Mouse (Mus musculus): ENCODE data around the gene Siah3. TPM values are rescaled to one million over a fixed set of nuclear protein-coding genes. Genes with fewer than 3 reads are reported as not detected.

Gene Siah3
- polyA plus RNA-seq, 1 experiment from 2014 or later = 0.06 TPM

- H3K27ac ChIP-seq = no peak overlapping the region
- H3K27me3 ChIP-seq (replicated peaks) = no peaks in the 10 kb centered on the region
- no peaks in the 10 kb centered on the region for H3K9me3 ChIP-seq
- H3K4me1 ChIP-seq (replicated peaks) = no peaks in the 10 kb centered on the region
- no peak overlapping the region for H3K9ac ChIP-seq
- H3K4me3 ChIP-seq (replicated peaks) = no peak overlapping the region
- no peak for ATAC-seq
- no peak overlapping the region for H3K4me2 ChIP-seq (replicated peaks)
- 32% methylated on average over 2 of the region's 2 CpGs for WGBS
- no peaks in the 10 kb centered on the region for H3K36me3 ChIP-seq
Observed at GRCm38 (mm10) chr14:75539205-75539604, 83.4 kb downstream of the Siah3 start.

DNA sequence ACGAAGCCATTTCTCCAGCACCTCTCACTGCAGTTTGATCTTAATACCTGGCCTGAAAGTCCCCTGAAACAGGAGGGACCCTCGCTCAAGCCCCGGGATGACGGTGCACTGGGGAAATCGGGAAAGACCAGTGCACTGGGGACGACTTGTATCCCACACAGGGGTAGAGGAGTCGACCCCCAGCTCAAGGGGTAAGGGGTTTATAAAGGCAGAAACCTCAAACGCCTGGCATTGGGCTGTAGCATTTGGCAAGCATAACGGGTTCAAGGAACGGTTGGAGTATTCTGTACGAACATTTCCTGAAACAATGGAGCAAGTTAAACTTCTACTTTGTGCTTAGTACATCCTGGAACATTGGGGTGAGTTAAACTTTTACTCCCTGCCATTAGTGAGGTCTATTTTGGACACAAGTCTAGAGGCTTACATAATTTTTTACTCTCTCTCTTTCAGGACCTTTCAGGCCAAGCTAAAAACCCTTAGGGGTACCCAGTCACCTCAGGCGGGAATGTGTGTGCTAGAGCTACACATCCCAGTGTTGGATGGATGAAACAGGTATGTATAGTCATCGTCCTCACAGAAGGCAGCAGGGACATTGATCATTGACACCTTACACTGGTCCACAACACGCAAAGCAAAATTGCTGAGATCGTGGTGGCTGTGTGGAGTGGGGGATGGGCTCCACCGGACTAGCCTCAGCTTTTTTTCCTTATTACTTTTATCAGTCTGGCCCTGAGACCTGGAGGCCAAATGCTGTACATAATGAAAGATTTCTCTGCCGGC is 84.6 kb downstream of the Siah3 start:
- H3K4me3 ChIP-seq (replicated peaks) = no peak overlapping the region
- H3K27ac ChIP-seq = no peak overlapping the region
- WGBS = 68% methylated on average over 17 of the region's 17 CpGs
- no peaks in the 10 kb centered on the region for H3K9me3 ChIP-seq
- H3K27me3 ChIP-seq (replicated peaks) = no peaks in the 10 kb centered on the region
- no peaks in the 10 kb centered on the region for H3K36me3 ChIP-seq
- no peaks in the 10 kb centered on the region for H3K4me1 ChIP-seq (replicated peaks)
- ATAC-seq = no peak
- H3K9ac ChIP-seq = no peak overlapping the region
- no peak overlapping the region for H3K4me2 ChIP-seq (replicated peaks)

DNA sequence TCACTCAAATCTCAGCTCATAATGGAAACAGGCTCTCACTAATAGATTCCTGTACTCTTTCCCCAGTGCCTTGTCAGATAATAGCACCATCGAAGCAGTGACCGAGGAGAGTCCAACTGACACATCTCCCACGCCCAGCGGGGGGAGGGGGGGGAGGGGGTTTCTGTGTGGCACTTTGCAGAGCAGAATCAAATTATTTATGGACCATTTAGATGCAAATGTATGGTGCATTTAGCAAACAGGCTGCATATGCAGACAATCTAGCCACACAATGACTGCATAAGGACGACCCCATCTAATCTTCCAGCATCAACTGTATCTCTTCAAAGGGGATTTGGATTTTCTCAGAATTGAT is 85.2 kb downstream of the Siah3 start:
- Histone ChIP-seq H3K9ac (no peak overlapping the region), H3K9me3 (no peaks in the 10 kb centered on the region), H3K4me3 (replicated peaks) (no peak overlapping the region), H3K27me3 (replicated peaks) (no peaks in the 10 kb centered on the region), H3K27ac (no peak overlapping the region), H3K4me2 (replicated peaks) (no peak overlapping the region), H3K36me3 (no peaks in the 10 kb centered on the region), H3K4me1 (replicated peaks) (no peaks in the 10 kb centered on the region)
- WGBS = 35% methylated on average over 5 of the region's 5 CpGs
- ATAC-seq = no peak

DNA sequence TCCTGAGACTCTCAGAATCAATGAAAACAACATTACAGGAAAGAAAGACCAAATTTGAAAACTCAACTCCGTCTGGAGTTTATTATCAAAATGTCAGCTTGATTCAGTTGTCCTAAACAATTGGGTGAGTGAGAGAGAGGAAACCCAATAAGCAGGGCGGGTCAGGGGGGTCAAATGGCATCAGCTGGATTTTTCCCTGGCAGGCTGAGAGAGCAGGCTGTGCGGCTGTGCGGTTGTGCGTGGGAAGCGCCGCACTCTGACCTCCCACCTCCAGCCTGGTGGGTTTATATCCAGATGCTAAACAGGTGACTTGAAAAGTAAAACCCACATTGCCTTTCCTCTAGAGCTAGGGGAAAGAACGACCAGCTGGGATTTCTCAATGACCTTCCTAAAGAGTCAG is 85.9 kb downstream of the Siah3 start:
- Histone ChIP-seq H3K27me3 (replicated peaks) (no peaks in the 10 kb centered on the region), H3K27ac (no peak overlapping the region), H3K9ac (no peak overlapping the region), H3K4me3 (replicated peaks) (no peak overlapping the region), H3K4me2 (replicated peaks) (no peak overlapping the region), H3K9me3 (no peaks in the 10 kb centered on the region), H3K4me1 (replicated peaks) (no peaks in the 10 kb centered on the region), H3K36me3 (no peaks in the 10 kb centered on the region)
- 33% methylated on average over 8 of the region's 8 CpGs for WGBS
- ATAC-seq = no peak

DNA sequence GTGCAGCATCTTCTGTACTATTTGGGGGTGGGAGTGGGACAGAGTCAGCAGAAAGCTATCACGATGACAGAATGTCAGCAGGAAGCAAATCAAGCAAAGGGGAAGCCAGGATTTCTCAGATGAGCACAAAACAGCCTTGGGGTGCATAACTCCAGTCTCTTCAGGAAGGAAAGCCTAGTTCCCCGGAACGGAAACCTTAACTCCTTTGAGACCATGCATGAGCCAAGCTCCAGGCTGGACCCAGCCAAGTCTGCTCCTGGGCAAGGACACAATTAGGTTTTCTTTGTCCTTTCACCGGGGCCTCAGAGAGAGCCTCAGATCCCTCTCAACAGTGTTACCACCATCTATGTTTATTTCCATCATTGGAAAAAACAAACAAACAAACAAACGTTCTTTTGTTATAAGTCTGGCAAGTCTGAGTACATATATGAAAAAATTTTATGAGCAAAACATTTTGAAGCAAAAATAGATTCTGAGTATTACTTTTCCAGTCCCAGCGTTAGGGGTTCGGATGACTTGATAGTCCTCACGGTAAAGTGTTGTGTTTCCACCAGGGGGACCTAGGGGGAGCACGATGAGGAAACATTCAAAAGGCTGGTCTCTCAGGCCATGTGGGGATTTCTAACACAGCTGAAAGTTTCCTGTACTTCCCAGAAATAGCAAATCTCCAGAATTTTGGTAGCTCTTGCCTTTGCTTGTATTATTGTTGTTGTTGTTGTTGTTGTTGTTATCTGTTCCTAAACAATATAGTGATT is 106.0 kb downstream of the Siah3 start:
- no peaks in the 10 kb centered on the region for H3K27me3 ChIP-seq (replicated peaks)
- no peak overlapping the region for H3K9ac ChIP-seq
- no peaks in the 10 kb centered on the region for H3K36me3 ChIP-seq
- H3K4me3 ChIP-seq (replicated peaks) = no peak overlapping the region
- no peak for ATAC-seq
- no peak overlapping the region for H3K4me2 ChIP-seq (replicated peaks)
- 54% methylated on average over 9 of the region's 9 CpGs for WGBS
- no peaks in the 10 kb centered on the region for H3K4me1 ChIP-seq (replicated peaks)
- H3K9me3 ChIP-seq = no peaks in the 10 kb centered on the region
- no peak overlapping the region for H3K27ac ChIP-seq

DNA sequence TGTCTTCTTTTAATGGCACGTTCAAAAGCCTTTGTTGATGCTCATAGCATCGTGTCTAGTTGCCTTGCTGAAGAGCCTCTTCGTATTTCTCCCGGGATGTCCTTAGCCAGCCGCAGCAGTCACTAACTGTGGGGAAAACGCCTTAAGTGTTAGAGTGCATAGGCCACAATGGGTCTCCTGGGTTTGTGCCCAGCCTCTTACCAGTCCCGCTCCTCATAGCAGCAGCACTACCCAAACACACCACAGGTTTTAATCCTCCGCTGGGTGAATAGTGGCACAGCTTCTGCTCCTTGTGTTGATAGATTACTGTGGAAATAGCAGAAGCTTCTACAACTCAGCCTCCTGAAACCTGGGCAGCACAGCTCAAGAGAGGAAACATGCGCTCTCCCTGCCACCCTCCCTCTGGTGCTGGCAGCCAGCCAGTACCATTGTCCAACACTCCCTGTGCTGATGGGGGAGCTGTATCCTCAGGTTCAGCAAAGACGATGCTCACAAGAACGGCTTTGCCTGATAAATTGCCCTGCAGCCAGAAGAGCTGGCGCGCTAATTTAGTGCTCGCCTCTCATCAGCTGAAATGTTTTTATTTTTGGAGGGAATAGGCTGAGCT is 109.9 kb downstream of the Siah3 start:
- Histone ChIP-seq H3K9me3 (no peaks in the 10 kb centered on the region), H3K27ac (no peak overlapping the region), H3K4me3 (replicated peaks) (no peak overlapping the region), H3K9ac (no peak overlapping the region), H3K27me3 (replicated peaks) (no peaks in the 10 kb centered on the region), H3K36me3 (no peaks in the 10 kb centered on the region), H3K4me1 (replicated peaks) (no peaks in the 10 kb centered on the region), H3K4me2 (replicated peaks) (no peak overlapping the region)
- WGBS = 73% methylated on average over 14 of the region's 14 CpGs
- no peak for ATAC-seq

- no peak for ATAC-seq
- Histone ChIP-seq H3K9me3 (no peaks in the 10 kb centered on the region), H3K9ac (no peak overlapping the region), H3K27ac (no peak overlapping the region), H3K4me3 (replicated peaks) (no peak overlapping the region), H3K4me2 (replicated peaks) (no peak overlapping the region), H3K4me1 (replicated peaks) (no peaks in the 10 kb centered on the region), H3K36me3 (no peaks in the 10 kb centered on the region), H3K27me3 (replicated peaks) (no peaks in the 10 kb centered on the region)
- WGBS = 85% methylated on average over 3 of the region's 3 CpGs
Observed at GRCm38 (mm10) chr14:75566303-75566702, 110.5 kb downstream of the Siah3 start.

GRCm38 (mm10) chr14:75579010-75579409 is 123.2 kb downstream of the Siah3 start:
- no peaks in the 10 kb centered on the region for H3K36me3 ChIP-seq
- no peaks in the 10 kb centered on the region for H3K9me3 ChIP-seq
- H3K4me1 ChIP-seq (replicated peaks) = no peaks in the 10 kb centered on the region
- H3K4me3 ChIP-seq (replicated peaks) = no peak overlapping the region
- no peak overlapping the region for H3K27ac ChIP-seq
- no peak for ATAC-seq
- H3K9ac ChIP-seq = no peak overlapping the region
- no peak overlapping the region for H3K4me2 ChIP-seq (replicated peaks)
- H3K27me3 ChIP-seq (replicated peaks) = no peaks in the 10 kb centered on the region
- 78% methylated on average over 6 of the region's 6 CpGs for WGBS

Other genes with a start within 250 kb of the Siah3 start
- gene Cpb2, start 213.7 kb upstream of the Siah3 start, polyA plus RNA-seq (2015; fragmentation: Nextera tagmentation; extraction: Ambion mirVana) = 4.0 and 4.7 TPM in 2 replicates
- 26.8 and 27.3 TPM in 2 replicates for gene Zc3h13, start 171.6 kb upstream of the Siah3 start, polyA plus RNA-seq (2015; fragmentation: Nextera tagmentation; extraction: Ambion mirVana)
- gene Spert, start 137.1 kb downstream of the Siah3 start, polyA plus RNA-seq (2015; fragmentation: Nextera tagmentation; extraction: Ambion mirVana) = not detected in 2 replicates
- gene Erich6b, start 186.3 kb downstream of the Siah3 start, polyA plus RNA-seq (2015; fragmentation: Nextera tagmentation; extraction: Ambion mirVana) = not detected in 2 replicates